Mouse (Mus musculus): ENCODE data around the gene Fam98a.

Fam98a gene

GRCm38 (mm10) chr17:75521236-75521842, 30.4 kb downstream of the Fam98a start:
- no peak for DNase-seq

- no peak for DNase-seq
Observed at GRCm38 (mm10) chr17:75519239-75519900, 32.4 kb downstream of the Fam98a start.

GRCm38 (mm10) chr17:75518181-75518901, 33.4 kb downstream of the Fam98a start:
- no peak for DNase-seq

DNA sequence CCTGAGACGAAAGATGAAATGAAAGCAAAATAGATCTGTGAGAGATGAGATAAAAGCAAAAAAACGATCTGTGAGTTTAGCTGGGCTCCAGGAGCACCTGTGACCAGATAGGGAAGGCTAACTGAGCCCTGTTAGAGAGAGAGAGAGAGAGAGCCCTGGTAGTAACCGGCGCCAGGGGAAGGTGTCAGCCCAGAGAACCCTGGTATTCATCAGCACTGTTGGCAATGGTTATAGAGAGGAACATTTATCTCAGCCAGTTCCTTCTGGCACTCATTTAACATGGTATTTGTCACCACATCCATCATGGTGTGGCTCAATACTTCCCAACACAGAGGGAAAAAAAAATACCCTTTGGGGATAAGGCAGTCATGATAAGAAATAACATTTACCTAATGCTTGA, 35.2 kb downstream of the Fam98a start:
- no peak for DNase-seq

- no peak for DNase-seq
Observed at GRCm38 (mm10) chr17:75509257-75509656, 42.5 kb downstream of the Fam98a start.

- DNase-seq = no peak
Observed at GRCm38 (mm10) chr17:75506708-75507641, 44.8 kb downstream of the Fam98a start.

- DNase-seq = no peak
Observed at GRCm38 (mm10) chr17:75506097-75506675, 45.6 kb downstream of the Fam98a start.

DNA sequence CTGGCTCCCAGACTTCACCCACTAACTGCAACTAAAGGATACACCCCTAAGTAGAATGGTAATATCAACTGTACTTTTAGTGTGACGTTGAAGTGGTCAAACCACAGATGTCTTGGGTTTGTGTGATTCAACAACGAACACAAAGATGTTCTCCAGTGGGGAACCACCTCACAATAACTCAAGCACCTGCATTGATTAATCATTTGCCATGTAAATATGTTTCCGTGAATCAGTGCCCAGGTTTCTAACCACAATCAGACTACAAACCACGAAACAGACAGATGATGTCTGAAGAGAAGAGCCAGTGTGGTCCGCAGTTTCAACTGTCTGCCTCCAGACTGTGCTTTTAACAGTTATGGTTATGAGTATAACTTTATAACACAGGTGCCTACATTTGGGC, 46.7 kb downstream of the Fam98a start:
- DNase-seq = no peak

DNA sequence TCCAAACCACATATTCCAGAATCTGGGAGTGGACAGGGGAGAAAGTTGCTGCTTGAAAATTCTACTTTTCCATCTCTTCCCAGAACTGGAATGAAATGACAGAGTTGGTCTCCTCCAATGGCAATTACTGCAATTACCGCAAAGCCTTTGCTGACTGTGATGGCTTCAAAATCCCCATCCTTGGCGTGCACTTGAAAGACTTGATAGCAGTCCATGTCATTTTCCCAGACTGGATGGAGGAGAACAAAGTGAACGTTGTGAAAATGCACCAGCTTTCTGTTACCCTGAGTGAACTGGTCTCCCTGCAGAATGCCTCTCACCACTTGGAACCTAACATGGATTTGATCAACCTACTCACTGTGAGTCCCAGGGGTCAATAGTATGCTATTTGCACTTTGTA, 48.7 kb downstream of the Fam98a start:
- no peak for DNase-seq

DNA sequence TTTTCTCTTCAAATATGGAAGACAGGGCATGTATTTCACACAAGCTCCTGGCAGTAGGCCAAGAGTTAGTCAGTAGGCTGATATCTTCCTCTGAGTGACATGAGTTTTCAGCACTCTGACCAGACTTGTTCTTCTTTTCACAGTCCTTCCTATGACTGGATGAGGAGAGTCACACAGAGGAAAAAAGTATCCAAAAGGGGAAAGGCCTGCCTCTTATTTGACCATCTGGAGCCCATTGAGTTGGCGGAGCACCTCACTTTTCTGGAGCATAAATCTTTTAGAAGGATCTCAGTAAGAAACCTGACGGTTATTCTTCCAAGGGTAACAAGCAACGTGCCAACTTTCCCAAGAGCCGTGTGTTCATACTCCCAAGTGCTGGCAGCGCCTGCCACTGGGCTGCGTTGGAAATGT, 53.5 kb downstream of the Fam98a start:
- no peak for DNase-seq

DNA sequence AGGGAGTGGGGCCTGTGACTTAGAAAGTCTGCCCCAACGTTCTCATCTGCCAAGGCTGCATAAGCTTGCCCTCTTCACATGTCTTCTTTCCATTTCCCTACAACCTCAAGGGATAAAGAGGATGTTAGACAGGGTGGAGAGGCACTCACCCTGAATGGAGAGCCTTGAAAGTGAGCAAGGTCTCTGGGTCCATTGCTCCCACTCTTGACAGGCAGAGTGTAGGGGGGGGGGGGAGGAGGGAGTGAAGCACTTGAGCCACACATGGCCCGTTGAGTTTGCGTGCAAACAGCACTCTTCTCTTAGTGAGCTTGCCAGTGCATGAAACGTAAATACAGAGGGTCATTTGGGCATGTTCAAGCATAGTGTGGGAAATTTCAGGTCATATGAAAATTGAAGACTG, 56.5 kb downstream of the Fam98a start:
- no peak for DNase-seq

Measured in right cerebral cortex, postnatal 25 days (tissue).